Mouse (Mus musculus): ENCODE results near the gene Spon2. TPM values are rescaled to one million over a fixed set of nuclear protein-coding genes. Genes with fewer than 3 reads are reported as not detected.

The Spon2 gene
- polyA plus RNA-seq, 1 experiment, result 5.5 TPM

DNA sequence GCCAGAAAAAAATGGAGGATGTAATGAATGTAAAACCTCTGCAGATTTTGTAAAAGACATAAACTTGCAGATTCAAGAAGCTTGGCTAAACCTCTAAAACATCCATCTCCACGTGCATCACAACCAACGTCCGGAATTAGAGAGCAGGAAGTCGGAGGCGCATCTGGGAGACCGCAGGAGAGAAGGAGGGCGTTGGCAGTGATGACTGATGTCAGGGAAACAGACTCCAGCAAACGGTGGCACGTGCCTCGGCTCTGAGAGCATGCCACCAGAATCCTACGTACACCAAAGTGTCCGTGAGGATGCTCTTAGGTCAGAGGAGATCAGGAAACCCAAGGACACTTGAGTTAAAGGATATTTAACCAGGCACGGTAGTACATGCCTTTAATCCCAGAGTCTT, 16.6 kb downstream of the Spon2 start:
- Histone ChIP-seq H3K79me2 (ENCODE audit: control insufficient read depth, insufficient read depth) (no peaks in the 10 kb centered on the region), H3ac (ENCODE audit: control insufficient read depth, insufficient read length) (no peak overlapping the region)

DNA sequence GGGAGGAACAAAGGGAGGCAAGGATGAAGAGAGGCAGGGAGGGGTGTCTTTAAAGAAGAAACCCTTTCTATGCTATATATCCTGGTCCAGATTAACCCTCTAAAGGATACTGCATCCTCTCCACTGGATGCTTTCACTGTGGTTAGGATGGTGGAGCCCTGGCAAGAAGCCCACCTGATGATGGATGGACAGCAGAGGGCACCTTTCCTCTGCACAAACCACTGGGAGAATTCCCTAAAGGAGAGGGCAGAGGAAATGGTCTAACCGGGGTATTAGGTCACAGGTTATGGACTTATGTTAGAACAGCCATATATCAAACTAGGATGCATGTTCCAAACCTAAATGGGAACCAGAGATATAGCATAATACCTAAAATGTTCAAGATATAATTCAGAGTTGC, 18.2 kb downstream of the Spon2 start:
- peaks cover 49% of the 10 kb centered on the region for H3K27me3 ChIP-seq (ENCODE audit: control insufficient read depth, insufficient read depth, insufficient read length)
- TF ChIP-seq POLR2A (IDR thresholded peaks at IDR 0.05; ENCODE audit: insufficient read length, low read depth) (no peak), E2F4 (IDR thresholded peaks at IDR 0.05; ENCODE audit: insufficient read depth) (no peak), USF1 (IDR thresholded peaks at IDR 0.05; ENCODE audit: low read depth) (no peak), REST (IDR thresholded peaks at IDR 0.05; ENCODE audit: insufficient read depth, insufficient read length) (no peak), CEBPB (IDR thresholded peaks at IDR 0.05; ENCODE audit: insufficient read depth, poor library complexity, severe bottlenecking) (no peak), MYOG (IDR thresholded peaks at IDR 0.05; ENCODE audit: control insufficient read depth in 1 of 3, insufficient read depth in 1 of 3, insufficient read length in 2 of 3, low read depth in 2 of 3) (no peak), MYOD1 (IDR thresholded peaks at IDR 0.05; ENCODE audit: control insufficient read depth in 1 of 3, insufficient read length in 2 of 3, low read depth in 2 of 3) (no peak), SRF (IDR thresholded peaks at IDR 0.05; ENCODE audit: control insufficient read depth, insufficient read length, low read depth) (no peak), TCF3 (IDR thresholded peaks at IDR 0.05; ENCODE audit: insufficient read length, low read depth) (no peak), TCF12 (IDR thresholded peaks at IDR 0.05; ENCODE audit: insufficient read depth, poor library complexity, severe bottlenecking) (no peak), MAX (IDR thresholded peaks at IDR 0.05; ENCODE audit: low read depth) (no peak), POLR2AphosphoS2 (IDR thresholded peaks at IDR 0.05; ENCODE audit: insufficient read length, low read depth) (no peak)
- H3K4me2 ChIP-seq (ENCODE audit: low read depth), result no peak overlapping the region
- no peak overlapping the region for H3ac ChIP-seq (ENCODE audit: control insufficient read depth, insufficient read length)
- no peaks in the 10 kb centered on the region for H3K79me2 ChIP-seq (ENCODE audit: control insufficient read depth, insufficient read depth)
- no peaks in the 10 kb centered on the region for H3K36me3 ChIP-seq (ENCODE audit: control insufficient read depth, insufficient read depth)
- no peak overlapping the region for H3K4me3 ChIP-seq

More for the DNA sequence above, 16.6 kb downstream of the Spon2 start:
- Histone ChIP-seq H3K4me3 (no peak overlapping the region), H3K36me3 (ENCODE audit: control insufficient read depth, insufficient read depth) (no peaks in the 10 kb centered on the region), H3K27me3 (ENCODE audit: control insufficient read depth, insufficient read depth, insufficient read length) (peaks cover 37% of the 10 kb centered on the region), H3K4me2 (ENCODE audit: low read depth) (no peak overlapping the region)
- TF ChIP-seq TCF3 (IDR thresholded peaks at IDR 0.05; ENCODE audit: insufficient read length, low read depth) (no peak), REST (IDR thresholded peaks at IDR 0.05; ENCODE audit: insufficient read depth, insufficient read length) (no peak), POLR2A (IDR thresholded peaks at IDR 0.05; ENCODE audit: insufficient read length, low read depth) (no peak), USF1 (IDR thresholded peaks at IDR 0.05; ENCODE audit: low read depth) (no peak), CEBPB (IDR thresholded peaks at IDR 0.05; ENCODE audit: insufficient read depth, poor library complexity, severe bottlenecking) (no peak), SRF (IDR thresholded peaks at IDR 0.05; ENCODE audit: control insufficient read depth, insufficient read length, low read depth) (no peak)

DNA sequence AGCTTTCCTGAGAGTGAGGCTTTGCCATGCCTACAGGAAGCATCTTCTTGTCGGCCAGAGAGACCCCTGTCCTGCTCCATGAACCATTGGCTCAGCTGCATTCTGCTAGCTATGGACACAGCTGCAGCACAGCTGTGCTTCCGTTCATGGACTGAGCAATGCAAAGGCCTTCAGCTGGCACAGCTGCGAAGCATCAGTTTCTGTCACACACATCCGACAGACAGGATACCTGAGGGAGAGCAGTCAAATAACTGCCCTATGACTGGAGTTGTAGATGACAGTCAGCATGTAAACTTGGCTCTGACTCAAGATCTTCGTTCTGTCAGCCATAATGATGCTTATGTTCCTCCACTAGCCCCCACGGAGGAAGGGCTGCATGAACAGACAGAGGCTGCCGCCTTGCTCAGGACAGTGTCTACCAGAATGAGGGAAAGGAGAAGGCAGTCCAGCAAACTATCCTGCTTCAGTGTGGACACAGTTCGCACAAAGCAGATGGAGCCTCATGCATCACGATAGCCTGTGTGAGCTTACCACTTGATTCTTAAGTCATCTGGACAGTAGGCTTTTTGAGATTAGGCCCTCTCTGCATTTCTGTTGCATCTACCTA, 22.9 kb downstream of the Spon2 start:
- no peaks in the 10 kb centered on the region for H3K79me2 ChIP-seq (ENCODE audit: control insufficient read depth, insufficient read depth)
- no peaks in the 10 kb centered on the region for H3K36me3 ChIP-seq (ENCODE audit: control insufficient read depth, insufficient read depth)
- H3ac ChIP-seq (ENCODE audit: control insufficient read depth, insufficient read length), result no peak overlapping the region
- peaks cover 55% of the 10 kb centered on the region for H3K27me3 ChIP-seq (ENCODE audit: control insufficient read depth, insufficient read depth, insufficient read length)
- no peak overlapping the region for H3K4me2 ChIP-seq (ENCODE audit: low read depth)
- no peak for TF ChIP-seq POLR2AphosphoS2 (IDR thresholded peaks at IDR 0.05; ENCODE audit: insufficient read length, low read depth)
- no peak for TF ChIP-seq MYOD1 (IDR thresholded peaks at IDR 0.05; ENCODE audit: control insufficient read depth in 1 of 3, insufficient read length in 2 of 3, low read depth in 2 of 3)
- TF ChIP-seq POLR2A (IDR thresholded peaks at IDR 0.05; ENCODE audit: insufficient read length, low read depth), result no peak
- TF ChIP-seq MAX (IDR thresholded peaks at IDR 0.05; ENCODE audit: low read depth), result no peak
- TF ChIP-seq MYOG (IDR thresholded peaks at IDR 0.05; ENCODE audit: control insufficient read depth in 1 of 3, insufficient read depth in 1 of 3, insufficient read length in 2 of 3, low read depth in 2 of 3), result no peak
- TF ChIP-seq TCF3 (IDR thresholded peaks at IDR 0.05; ENCODE audit: insufficient read length, low read depth), result no peak
- no peak for TF ChIP-seq REST (IDR thresholded peaks at IDR 0.05; ENCODE audit: insufficient read depth, insufficient read length)
- TF ChIP-seq CEBPB (IDR thresholded peaks at IDR 0.05; ENCODE audit: insufficient read depth, poor library complexity, severe bottlenecking), result no peak
- no peak for TF ChIP-seq TCF12 (IDR thresholded peaks at IDR 0.05; ENCODE audit: insufficient read depth, poor library complexity, severe bottlenecking)
- TF ChIP-seq E2F4 (IDR thresholded peaks at IDR 0.05; ENCODE audit: insufficient read depth), result no peak
- no peak for TF ChIP-seq USF1 (IDR thresholded peaks at IDR 0.05; ENCODE audit: low read depth)
- no peak for TF ChIP-seq SRF (IDR thresholded peaks at IDR 0.05; ENCODE audit: control insufficient read depth, insufficient read length, low read depth)
- no peak overlapping the region for H3K4me3 ChIP-seq

DNA sequence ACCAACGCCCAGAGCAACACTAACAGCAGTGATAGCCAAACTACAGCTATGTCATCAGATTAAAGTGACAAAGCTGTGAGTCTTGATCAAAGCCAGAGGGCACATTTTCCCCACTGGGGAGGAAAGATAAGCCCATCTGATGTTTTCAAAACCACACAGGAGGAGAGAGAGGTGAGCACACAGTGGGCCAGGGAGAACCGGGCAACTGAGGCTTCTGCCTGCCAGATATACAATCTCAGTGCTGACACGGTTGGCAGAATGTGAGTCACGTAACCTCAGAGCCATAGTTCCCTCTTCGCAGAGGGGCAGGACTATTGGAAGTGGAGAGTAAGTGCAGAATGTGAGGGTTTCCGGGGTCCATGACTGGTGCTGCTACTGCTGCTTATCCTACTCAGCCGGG, 24.7 kb downstream of the Spon2 start:
- Histone ChIP-seq H3ac (ENCODE audit: control insufficient read depth, insufficient read length) (no peak overlapping the region), H3K4me3 (no peak overlapping the region), H3K79me2 (ENCODE audit: control insufficient read depth, insufficient read depth) (no peaks in the 10 kb centered on the region), H3K27me3 (ENCODE audit: control insufficient read depth, insufficient read depth, insufficient read length) (peaks cover 52% of the 10 kb centered on the region), H3K4me2 (ENCODE audit: low read depth) (peak overlapping the region; percentile 38), H3K36me3 (ENCODE audit: control insufficient read depth, insufficient read depth) (no peaks in the 10 kb centered on the region)
- no peak for TF ChIP-seq MYOD1 (IDR thresholded peaks at IDR 0.05; ENCODE audit: control insufficient read depth in 1 of 3, insufficient read length in 2 of 3, low read depth in 2 of 3)
- no peak for TF ChIP-seq E2F4 (IDR thresholded peaks at IDR 0.05; ENCODE audit: insufficient read depth)
- TF ChIP-seq SRF (IDR thresholded peaks at IDR 0.05; ENCODE audit: control insufficient read depth, insufficient read length, low read depth), result no peak
- no peak for TF ChIP-seq POLR2AphosphoS2 (IDR thresholded peaks at IDR 0.05; ENCODE audit: insufficient read length, low read depth)
- TF ChIP-seq POLR2A (IDR thresholded peaks at IDR 0.05; ENCODE audit: insufficient read length, low read depth), result no peak
- no peak for TF ChIP-seq REST (IDR thresholded peaks at IDR 0.05; ENCODE audit: insufficient read depth, insufficient read length)
- TF ChIP-seq TCF3 (IDR thresholded peaks at IDR 0.05; ENCODE audit: insufficient read length, low read depth), result no peak
- no peak for TF ChIP-seq MYOG (IDR thresholded peaks at IDR 0.05; ENCODE audit: control insufficient read depth in 1 of 3, insufficient read depth in 1 of 3, insufficient read length in 2 of 3, low read depth in 2 of 3)
- no peak for TF ChIP-seq USF1 (IDR thresholded peaks at IDR 0.05; ENCODE audit: low read depth)
- TF ChIP-seq MAX (IDR thresholded peaks at IDR 0.05; ENCODE audit: low read depth), result no peak
- no peak for TF ChIP-seq TCF12 (IDR thresholded peaks at IDR 0.05; ENCODE audit: insufficient read depth, poor library complexity, severe bottlenecking)
- no peak for TF ChIP-seq CEBPB (IDR thresholded peaks at IDR 0.05; ENCODE audit: insufficient read depth, poor library complexity, severe bottlenecking)

Other genes starting within 250 kb of the Spon2 start
- gene Ywhah, start 199.6 kb downstream of the Spon2 start, polyA plus RNA-seq (2012; fragmentation: generic; extraction: Trizol), result 106 TPM
- not detected for gene Slc5a1, start 114.2 kb downstream of the Spon2 start, polyA plus RNA-seq (2012; fragmentation: generic; extraction: Trizol)
- 231 TPM for gene Ctbp1, start 56.5 kb upstream of the Spon2 start, polyA plus RNA-seq (2012; fragmentation: generic; extraction: Trizol)
- gene Maea, start 117.1 kb upstream of the Spon2 start, polyA plus RNA-seq (2012; fragmentation: generic; extraction: Trizol), result 114 TPM
- 1.6 TPM for gene Uvssa, start 160.1 kb upstream of the Spon2 start, polyA plus RNA-seq (2012; fragmentation: generic; extraction: Trizol)
- not detected for gene Nkx1-1, start 215.5 kb upstream of the Spon2 start, polyA plus RNA-seq (2012; fragmentation: generic; extraction: Trizol)